Mouse (Mus musculus): ENCODE data around the gene Bmp15. TPM values are rescaled to one million over a fixed set of nuclear protein-coding genes. Genes with fewer than 3 reads are reported as not detected.

Bmp15 gene
- polyA plus RNA-seq (2012; ENCODE audit: insufficient read depth, low replicate concordance): 0.71 TPM in 1 of 2 replicates, not detected in the other

DNA sequence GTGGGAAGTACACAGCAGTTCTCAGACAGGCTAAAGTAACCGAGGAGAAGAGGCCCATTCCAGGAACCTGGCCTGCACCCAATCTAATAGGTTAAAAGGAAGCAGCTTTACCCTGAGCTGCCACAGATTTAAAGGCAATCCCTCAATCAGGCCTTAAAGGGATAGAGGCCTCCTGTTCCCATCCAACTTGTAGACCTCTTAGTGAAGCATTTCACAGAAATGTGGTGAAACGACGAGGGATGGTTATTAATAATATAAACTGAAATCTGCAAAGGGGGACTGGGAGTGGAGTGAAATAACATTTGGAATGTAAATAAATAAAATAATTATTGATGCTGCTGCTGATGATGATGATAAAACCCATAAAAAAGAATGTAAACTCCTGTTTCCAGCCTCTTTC, at the start of gene Bmp15:
TSS of gene Bmp15 (minus strand) at position 101 of the 400 bp plus-strand sequence.
- TF ChIP-seq GATA1 (IDR thresholded peaks at IDR 0.05; ENCODE audit: borderline replicate concordance, low read length): no peak
- TF ChIP-seq FLI1 (IDR thresholded peaks at IDR 0.05; ENCODE audit: low read length): no peak
- H3K27me3 ChIP-seq (replicated peaks): peaks cover 12% of the 10 kb centered on the region
- no peaks in the 10 kb centered on the region for H3K9me3 ChIP-seq
- no peaks in the 10 kb centered on the region for H3K36me3 ChIP-seq (replicated peaks; ENCODE audit: low read length)
- 0 out of 2 replicates have a peak, but pooled peaks cover 7% of the 10 kb centered on the region for H3K4me1 ChIP-seq
- H3K4me3 ChIP-seq (replicated peaks): no peak within 1 kb of the TSS

DNA sequence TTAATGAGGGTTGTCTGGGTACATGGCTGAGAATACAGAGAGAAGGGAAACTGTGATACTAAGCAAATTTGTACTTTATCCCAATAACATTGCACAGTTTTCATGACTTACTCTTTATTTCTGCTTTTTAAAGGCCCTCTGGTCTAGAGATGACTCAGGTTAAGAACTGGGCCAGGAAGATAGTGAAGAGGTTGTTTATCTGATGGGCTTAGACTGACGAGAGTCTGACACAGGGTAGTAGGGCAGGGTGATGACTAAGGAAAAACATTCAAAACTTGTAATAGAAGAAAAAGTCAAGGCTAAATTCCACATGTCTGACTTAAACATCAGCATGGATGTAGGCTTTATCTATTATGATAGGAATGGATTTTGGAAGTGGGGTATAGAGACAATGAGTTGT, 48.3 kb upstream of the Bmp15 start:
- Histone ChIP-seq H3K27me3 (replicated peaks) (no peaks in the 10 kb centered on the region), H3K4me3 (replicated peaks) (no peak overlapping the region), H3K9me3 (no peaks in the 10 kb centered on the region), H3K4me1 (no peaks in the 10 kb centered on the region), H3K36me3 (replicated peaks; ENCODE audit: low read length) (no peaks in the 10 kb centered on the region)
- TF ChIP-seq GATA1 (IDR thresholded peaks at IDR 0.05; ENCODE audit: borderline replicate concordance, low read length): no peak
- no peak for TF ChIP-seq FLI1 (IDR thresholded peaks at IDR 0.05; ENCODE audit: low read length)

DNA sequence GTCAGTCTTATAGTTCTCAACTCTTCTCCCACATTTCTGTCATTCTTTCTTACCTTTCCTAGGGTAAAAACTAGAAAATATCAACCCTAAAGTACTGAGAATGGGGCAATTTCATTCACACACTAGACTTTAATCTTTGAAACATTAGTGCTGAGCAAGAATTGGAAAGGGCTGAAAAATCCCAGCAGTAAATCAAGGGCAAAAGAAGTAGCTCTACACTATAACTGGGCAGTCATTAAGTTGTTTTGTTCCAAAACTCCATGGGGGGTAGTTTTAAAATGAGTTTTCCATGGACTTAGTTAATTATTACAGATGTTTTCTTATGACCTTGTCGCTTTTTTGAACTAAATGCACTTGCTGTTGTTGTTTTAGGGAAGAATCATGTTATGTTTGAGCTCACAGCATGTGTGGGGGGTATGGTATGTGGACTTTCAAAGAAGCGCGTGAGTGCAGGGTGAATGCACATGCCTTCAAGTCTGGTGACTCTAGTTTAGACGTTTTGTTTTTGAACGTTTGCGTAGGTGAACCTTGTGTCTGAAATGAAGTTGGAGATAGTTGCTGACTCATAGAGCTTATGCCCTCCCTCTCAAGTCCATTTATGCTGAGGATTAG, 37.1 kb upstream of the Bmp15 start:
- no peaks in the 10 kb centered on the region for H3K4me1 ChIP-seq
- H3K9me3 ChIP-seq: no peaks in the 10 kb centered on the region
- no peak overlapping the region for H3K4me3 ChIP-seq (replicated peaks)
- H3K27me3 ChIP-seq (replicated peaks): no peaks in the 10 kb centered on the region
- no peaks in the 10 kb centered on the region for H3K36me3 ChIP-seq (replicated peaks; ENCODE audit: low read length)
- TF ChIP-seq FLI1 (IDR thresholded peaks at IDR 0.05; ENCODE audit: low read length) (no peak), GATA1 (IDR thresholded peaks at IDR 0.05; ENCODE audit: borderline replicate concordance, low read length) (no peak)

DNA sequence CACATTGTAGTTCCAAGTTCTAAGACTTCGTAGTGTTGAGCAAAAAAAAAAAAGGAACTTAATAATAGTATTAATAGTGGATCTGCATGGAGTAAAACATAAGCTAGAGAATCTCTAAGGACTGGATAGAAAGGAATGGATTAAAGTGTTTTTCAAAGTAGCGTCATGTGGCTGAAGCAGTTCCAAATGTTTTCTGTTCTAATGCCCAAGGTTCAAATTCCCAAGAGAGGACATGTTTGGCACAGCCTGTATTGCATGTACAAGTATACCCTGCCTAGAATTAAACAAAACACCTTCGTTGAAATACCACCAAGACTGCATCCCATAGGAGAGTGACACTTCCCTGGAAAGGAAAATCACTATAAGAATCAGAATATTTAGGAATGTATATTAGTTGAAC, 36.4 kb upstream of the Bmp15 start:
- Histone ChIP-seq H3K4me3 (replicated peaks) (no peak overlapping the region), H3K9me3 (no peaks in the 10 kb centered on the region), H3K27me3 (replicated peaks) (no peaks in the 10 kb centered on the region), H3K4me1 (no peaks in the 10 kb centered on the region), H3K36me3 (replicated peaks; ENCODE audit: low read length) (no peaks in the 10 kb centered on the region)
- TF ChIP-seq FLI1 (IDR thresholded peaks at IDR 0.05; ENCODE audit: low read length): no peak
- TF ChIP-seq GATA1 (IDR thresholded peaks at IDR 0.05; ENCODE audit: borderline replicate concordance, low read length): no peak

DNA sequence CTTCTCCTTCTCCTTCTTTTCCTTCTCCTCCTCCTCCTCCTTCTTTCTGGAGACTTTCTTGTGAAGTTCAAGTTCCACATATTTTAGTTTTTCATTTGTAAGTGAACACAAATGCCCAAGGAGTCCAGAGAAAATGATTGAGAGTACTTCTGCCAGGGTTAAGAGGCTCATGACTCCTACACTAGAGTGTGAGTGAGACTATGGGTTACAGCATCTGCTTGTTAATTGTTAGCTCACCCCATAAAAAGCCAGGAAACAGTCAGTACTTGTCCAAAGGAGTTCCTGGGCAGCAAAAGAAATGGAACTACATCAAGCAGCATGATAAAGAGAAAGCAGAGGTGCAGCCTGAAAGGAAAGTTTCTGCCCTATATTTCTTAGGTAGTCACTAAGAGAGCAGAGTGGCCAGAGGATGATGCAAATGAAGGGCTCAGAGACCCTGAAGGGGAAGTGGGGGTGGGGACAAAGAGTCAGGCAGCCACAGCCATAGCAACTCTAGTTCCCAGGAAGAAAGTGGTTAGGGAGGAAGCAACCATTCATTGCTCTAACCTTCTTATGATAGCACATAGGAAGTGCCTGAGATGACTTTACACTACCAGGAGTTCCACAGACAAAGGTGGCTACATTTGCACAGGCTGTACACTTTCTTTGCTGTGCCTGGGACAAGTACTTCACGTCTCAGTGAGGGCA, 24.9 kb upstream of the Bmp15 start:
- H3K36me3 ChIP-seq (replicated peaks; ENCODE audit: low read length): no peaks in the 10 kb centered on the region
- TF ChIP-seq FLI1 (IDR thresholded peaks at IDR 0.05; ENCODE audit: low read length) (no peak), GATA1 (IDR thresholded peaks at IDR 0.05; ENCODE audit: borderline replicate concordance, low read length) (no peak)
- no peak overlapping the region for H3K4me3 ChIP-seq (replicated peaks)
- no peaks in the 10 kb centered on the region for H3K9me3 ChIP-seq
- H3K4me1 ChIP-seq: peaks cover 10% of the 10 kb centered on the region
- no peaks in the 10 kb centered on the region for H3K27me3 ChIP-seq (replicated peaks)

DNA sequence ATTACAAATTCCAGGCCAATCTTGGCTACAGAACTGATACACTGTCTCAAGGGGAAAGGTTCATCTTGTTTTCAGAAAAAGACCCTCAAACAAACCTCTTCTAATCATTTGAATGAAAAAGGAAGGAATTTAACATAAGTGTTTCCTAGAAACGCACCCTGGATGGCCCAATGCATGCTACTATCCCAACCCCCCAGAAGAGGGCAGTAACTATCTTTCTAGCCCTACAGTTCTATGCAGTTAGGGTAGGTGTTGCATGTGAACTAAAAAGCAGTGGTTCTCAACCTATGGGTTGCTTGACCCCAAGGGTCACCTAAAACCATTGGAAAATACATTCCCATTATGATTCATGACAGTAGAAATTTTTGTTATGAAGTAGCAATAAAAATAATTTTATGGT, 3.5 kb upstream of the Bmp15 start:
- no peaks in the 10 kb centered on the region for H3K9me3 ChIP-seq
- TF ChIP-seq FLI1 (IDR thresholded peaks at IDR 0.05; ENCODE audit: low read length) (no peak), GATA1 (IDR thresholded peaks at IDR 0.05; ENCODE audit: borderline replicate concordance, low read length) (no peak)
- H3K27me3 ChIP-seq (replicated peaks): peaks cover 4% of the 10 kb centered on the region
- H3K4me3 ChIP-seq (replicated peaks): no peak overlapping the region
- no peaks in the 10 kb centered on the region for H3K4me1 ChIP-seq
- H3K36me3 ChIP-seq (replicated peaks; ENCODE audit: low read length): no peaks in the 10 kb centered on the region

DNA sequence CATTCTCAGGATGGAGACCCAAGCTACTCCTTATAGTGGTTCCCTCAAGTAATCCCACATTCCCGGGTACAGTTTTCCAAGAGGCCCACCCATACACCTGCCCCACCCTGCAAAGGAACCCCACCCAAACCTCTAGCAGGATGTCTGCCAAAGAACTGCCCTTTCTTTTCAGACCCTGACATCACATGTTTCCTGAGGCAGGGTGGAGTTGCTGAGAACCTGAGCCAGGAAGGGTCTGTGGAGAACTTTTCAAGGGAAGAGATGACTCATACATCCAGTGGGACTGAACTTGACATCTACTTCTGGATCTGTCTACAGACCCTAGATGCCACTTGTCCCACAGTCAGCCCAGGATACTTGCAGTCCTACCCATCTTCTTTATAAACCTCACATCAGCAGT, 2.8 kb downstream of the Bmp15 start:
- Histone ChIP-seq H3K36me3 (replicated peaks; ENCODE audit: low read length) (no peaks in the 10 kb centered on the region), H3K4me1 (0 out of 2 replicates have a peak, but pooled peaks cover 7% of the 10 kb centered on the region), H3K4me3 (replicated peaks) (no peak overlapping the region), H3K9me3 (no peaks in the 10 kb centered on the region), H3K27me3 (replicated peaks) (peaks cover 13% of the 10 kb centered on the region)
- TF ChIP-seq GATA1 (IDR thresholded peaks at IDR 0.05; ENCODE audit: borderline replicate concordance, low read length) (no peak), FLI1 (IDR thresholded peaks at IDR 0.05; ENCODE audit: low read length) (no peak)

Other genes starting within 250 kb of the Bmp15 start
- gene AU022751, start 237.3 kb downstream of the Bmp15 start, polyA plus RNA-seq (2012; ENCODE audit: insufficient read depth, low replicate concordance): not detected in 2 replicates
- gene Nudt10, start 147.7 kb downstream of the Bmp15 start, polyA plus RNA-seq (2012; ENCODE audit: insufficient read depth, low replicate concordance): not detected in 2 replicates
- gene Shroom4, start 79.1 kb upstream of the Bmp15 start, polyA plus RNA-seq (2012; ENCODE audit: insufficient read depth, low replicate concordance): 0.44 TPM in 1 of 2 replicates, not detected in the other

Measured in megakaryocyte, embryonic 14.5 days (primary cell).